Mouse (Mus musculus) embryonic facial prominence, embryonic 11.5 days (tissue): ENCODE measurements around the gene Meioc. TPM values are rescaled to one million over a fixed set of nuclear protein-coding genes. Genes with fewer than 3 reads are reported as not detected.

ENCODE experiments used
- ATAC-seq: fragments of 200-750 bp; cut with Nextera tagmentation; replicated peaks from 2 replicates; pipeline ENCODE4 v1.8.0; 2017; ENCODE audit warnings: low read depth; ENCODE audit not compliant: insufficient number of reproducible peaks, low FRiP score, low TSS enrichment
- DNase-seq: peaks from one replicate; pipeline ENCODE4 v3.0.0-alpha.2; 2015; ENCODE audit warnings: low spot score
- H3K27ac ChIP-seq: fragments of 300-500 bp; sonication (generic); replicated peaks from 2 replicates; pipeline ENCODE4 v1.5.1; 2014; ENCODE audit warnings: mild to moderate bottlenecking, low read depth, low read length, control low read depth
- H3K27me3 ChIP-seq: fragments of 300-500 bp; sonication (generic); 2 replicates; pipeline ENCODE4 v1.6.1; 2014; ENCODE audit warnings: mild to moderate bottlenecking, low read length, moderate library complexity, mixed read lengths; ENCODE audit not compliant: control insufficient read depth, insufficient read depth
- H3K36me3 ChIP-seq: fragments of 300-500 bp; sonication (generic); replicated peaks from 2 replicates; pipeline ENCODE4 v1.6.1; 2014; ENCODE audit warnings: low read depth, mild to moderate bottlenecking, low read length, moderate library complexity, mixed read lengths; ENCODE audit not compliant: control insufficient read depth, insufficient read depth
- H3K4me1 ChIP-seq: fragments of 300-500 bp; sonication (generic); 2 replicates; pipeline ENCODE4 v1.6.1; 2014; ENCODE audit warnings: low read length, mixed read lengths; ENCODE audit not compliant: control insufficient read depth, insufficient read depth
- H3K4me2 ChIP-seq: fragments of 300-500 bp; sonication (generic); 2 replicates; pipeline ENCODE4 v1.6.1; 2014; ENCODE audit warnings: low read depth, mild to moderate bottlenecking, control low read depth, low read length, moderate library complexity
- H3K4me3 ChIP-seq: fragments of 300-500 bp; sonication (generic); 2 replicates; pipeline ENCODE4 v1.5.1; 2014; ENCODE audit warnings: low read depth, low read length, control low read depth
- H3K9ac ChIP-seq: fragments of 300-500 bp; sonication (generic); replicated peaks from 2 replicates; pipeline ENCODE4 v1.6.1; 2014; ENCODE audit warnings: mild to moderate bottlenecking, control low read depth, low read length
- H3K9me3 ChIP-seq: fragments of 300-500 bp; sonication (generic); replicated peaks from 2 replicates; pipeline ENCODE4 v1.6.1; 2016; ENCODE audit warnings: mild to moderate bottlenecking, low read length, inconsistent platforms, mixed read lengths; ENCODE audit not compliant: control insufficient read depth
- WGBS: fragments of 180-500 bp; shearing (Covaris S2); extraction: QIAGEN DNeasy Blood & Tissue Kit; methylation state at CpG from one replicate; pipeline ENCODE4 v1.1.7; 2014; 5-methylcytosine and 5-hydroxymethylcytosine counted together
- polyA plus RNA-seq: library from polyadenylated mRNA; unstranded; fragments of >200 nt; fragmentation: Nextera tagmentation; extraction: Ambion mirVana; gene quantifications from 2 replicates; pipeline ENCODE4 v1.2.1, GENCODE M21; 2014

Gene Meioc
- polyA plus RNA-seq, 1 experiment from 2014 or later, result 1.3 TPM

DNA sequence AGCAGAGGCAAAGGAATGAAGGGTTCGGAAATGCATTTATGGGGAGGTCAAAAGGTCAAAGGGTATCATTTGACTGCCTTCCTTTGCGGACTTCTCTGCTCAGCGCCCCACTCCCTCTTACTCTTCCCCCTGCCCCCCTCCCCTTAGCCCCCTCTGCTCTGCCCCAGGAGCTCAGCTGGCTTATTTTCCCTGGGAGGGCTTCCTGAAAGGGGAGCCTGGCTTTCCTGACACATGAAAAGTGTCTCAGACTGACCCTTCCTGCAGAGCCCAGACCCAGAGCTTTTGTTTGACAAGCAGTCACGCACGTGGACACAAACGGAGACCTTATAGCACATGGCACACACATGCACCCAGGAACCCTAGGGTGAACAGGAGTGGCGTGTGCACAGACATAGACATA, 32.8 kb upstream of the Meioc start:
- H3K9ac ChIP-seq, result peak overlapping the region; percentile 36
- DNase-seq (peak; percentile 68), ATAC-seq (no peak)
- no peaks in the 10 kb centered on the region for H3K36me3 ChIP-seq
- H3K27ac ChIP-seq, result peak overlapping the region; percentile 82
- WGBS, result 8% methylated on average over 7 of the region's 7 CpGs
- H3K4me2 ChIP-seq, result peak overlapping the region; percentile 17; the same call in 1 of the 2 replicates
- H3K4me3 ChIP-seq, result no peak overlapping the region
- no peaks in the 10 kb centered on the region for H3K27me3 ChIP-seq
- H3K4me1 ChIP-seq, result peaks cover 15% of the 10 kb centered on the region
- H3K9me3 ChIP-seq, result no peaks in the 10 kb centered on the region

DNA sequence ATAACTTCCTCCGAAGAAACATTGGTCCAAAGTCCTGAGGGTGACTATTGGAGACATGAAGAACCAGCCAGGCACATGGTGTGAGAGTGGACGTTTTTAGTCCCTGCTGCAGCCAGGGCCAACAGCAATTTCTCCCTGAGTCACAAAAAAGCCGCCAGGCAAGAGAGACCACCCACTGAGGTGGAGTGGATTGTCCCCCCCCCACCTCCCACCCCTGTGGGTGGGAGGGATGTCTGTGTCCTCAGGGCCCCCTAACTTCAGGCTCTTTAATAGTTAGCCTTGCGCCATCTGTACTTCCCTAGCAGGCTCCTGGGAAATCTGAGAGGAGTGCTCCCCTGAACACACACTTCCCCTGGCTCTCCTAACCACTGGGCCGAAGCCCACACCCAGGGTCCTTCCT, 32.3 kb upstream of the Meioc start:
- H3K4me2 ChIP-seq, result peak overlapping the region; percentile 2

DNA sequence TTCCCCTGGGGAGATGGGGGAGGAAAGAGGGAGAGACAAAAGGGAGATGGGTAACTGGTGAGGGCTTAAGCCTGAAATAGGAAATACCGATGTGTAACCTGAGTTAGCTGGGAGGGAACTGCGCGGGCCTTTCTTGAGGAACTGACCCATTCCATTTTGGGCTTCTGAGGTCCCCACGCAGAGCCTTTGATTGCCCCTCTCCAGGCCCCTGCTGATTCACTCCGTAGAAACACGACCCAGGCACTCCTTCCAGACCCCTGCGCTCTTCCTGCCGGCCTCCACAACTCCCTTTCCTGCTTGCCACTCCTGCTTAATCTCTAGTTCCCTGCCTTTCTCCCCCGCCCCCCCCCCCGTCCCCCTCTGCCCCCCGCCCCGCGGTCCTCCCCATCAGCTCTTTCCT, 30.8 kb upstream of the Meioc start:
- Histone ChIP-seq H3K9ac (no peak overlapping the region; the same call in 1 of the 2 replicates), H3K27me3 (no peaks in the 10 kb centered on the region), H3K4me1 (peaks cover 13% of the 10 kb centered on the region), H3K27ac (peak overlapping the region; percentile 79), H3K36me3 (no peaks in the 10 kb centered on the region), H3K4me2 (peak overlapping the region; percentile 26), H3K9me3 (no peaks in the 10 kb centered on the region), H3K4me3 (no peak overlapping the region)
- ATAC-seq (no peak), DNase-seq (peak; percentile 67)
- WGBS, result 2% methylated on average over 10 of the region's 13 CpGs

More for the DNA sequence above, 32.3 kb upstream of the Meioc start:
- Histone ChIP-seq H3K4me3 (no peak overlapping the region), H3K27ac (peak overlapping the region; percentile 82), H3K9me3 (no peaks in the 10 kb centered on the region), H3K4me1 (peaks cover 15% of the 10 kb centered on the region), H3K27me3 (no peaks in the 10 kb centered on the region), H3K9ac (peak overlapping the region; percentile 36), H3K36me3 (no peaks in the 10 kb centered on the region)
- peak; percentile 62 for DNase-seq
- ATAC-seq, result no peak
- 12% methylated on average over 5 of the region's 5 CpGs for WGBS

DNA sequence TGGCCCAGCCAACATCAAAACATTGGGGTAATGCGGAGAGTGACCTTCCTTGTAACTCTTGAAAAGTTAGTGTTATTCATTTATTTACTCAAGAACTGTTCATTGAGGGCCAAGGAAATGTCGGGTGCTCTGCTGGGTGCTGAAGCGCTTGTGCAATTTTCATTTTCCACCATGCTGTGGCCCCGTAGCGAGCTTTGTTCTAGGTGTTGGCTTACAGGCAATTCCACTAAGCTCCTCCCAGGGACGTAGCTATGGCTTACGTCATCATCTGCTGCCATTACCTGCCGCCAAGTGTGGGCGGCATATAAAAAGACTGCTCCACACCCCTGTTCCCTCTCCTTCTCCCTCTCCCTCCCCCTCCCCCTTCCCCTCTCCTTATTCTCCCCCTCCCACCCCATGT, 30.1 kb upstream of the Meioc start:
- Histone ChIP-seq H3K4me3 (no peak overlapping the region), H3K4me1 (peaks cover 13% of the 10 kb centered on the region), H3K27me3 (no peaks in the 10 kb centered on the region), H3K9ac (no peak overlapping the region; the same call in 1 of the 2 replicates), H3K9me3 (no peaks in the 10 kb centered on the region), H3K27ac (peak overlapping the region; percentile 79), H3K4me2 (peak overlapping the region; percentile 26), H3K36me3 (no peaks in the 10 kb centered on the region)
- DNase-seq, result peak; percentile 77
- 13% methylated on average over 9 of the region's 9 CpGs for WGBS
- no peak for ATAC-seq

DNA sequence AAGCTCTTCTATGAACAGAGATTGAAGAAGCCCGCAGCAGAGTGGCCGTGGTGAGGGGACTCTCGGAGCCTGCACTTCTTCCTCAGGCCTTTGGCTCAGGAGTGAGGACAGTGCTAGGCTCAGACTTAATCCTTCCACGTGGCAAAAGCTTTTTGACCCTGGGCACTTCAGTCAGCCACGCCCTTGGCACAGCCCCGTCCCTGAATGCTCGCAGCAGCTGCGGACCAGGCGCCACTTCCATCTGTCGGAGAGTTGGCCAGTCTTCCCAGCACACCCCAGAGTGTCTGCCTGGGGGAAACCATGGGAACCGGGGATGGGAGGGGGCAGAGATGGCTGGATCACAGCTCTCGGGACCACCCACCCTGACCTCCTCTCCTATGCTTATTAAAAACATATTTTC, 26.6 kb upstream of the Meioc start:
- WGBS, result 28% methylated on average over 12 of the region's 12 CpGs
- peak; percentile 47; the same call in 1 of the 2 replicates for ATAC-seq
- no peaks in the 10 kb centered on the region for H3K36me3 ChIP-seq
- H3K4me2 ChIP-seq, result no peak overlapping the region
- H3K27ac ChIP-seq, result no peak overlapping the region
- H3K27me3 ChIP-seq, result no peaks in the 10 kb centered on the region
- no peak overlapping the region for H3K9ac ChIP-seq
- H3K4me3 ChIP-seq, result no peak overlapping the region
- peaks cover 5% of the 10 kb centered on the region for H3K4me1 ChIP-seq
- DNase-seq, result peak; percentile 70
- no peaks in the 10 kb centered on the region for H3K9me3 ChIP-seq

DNA sequence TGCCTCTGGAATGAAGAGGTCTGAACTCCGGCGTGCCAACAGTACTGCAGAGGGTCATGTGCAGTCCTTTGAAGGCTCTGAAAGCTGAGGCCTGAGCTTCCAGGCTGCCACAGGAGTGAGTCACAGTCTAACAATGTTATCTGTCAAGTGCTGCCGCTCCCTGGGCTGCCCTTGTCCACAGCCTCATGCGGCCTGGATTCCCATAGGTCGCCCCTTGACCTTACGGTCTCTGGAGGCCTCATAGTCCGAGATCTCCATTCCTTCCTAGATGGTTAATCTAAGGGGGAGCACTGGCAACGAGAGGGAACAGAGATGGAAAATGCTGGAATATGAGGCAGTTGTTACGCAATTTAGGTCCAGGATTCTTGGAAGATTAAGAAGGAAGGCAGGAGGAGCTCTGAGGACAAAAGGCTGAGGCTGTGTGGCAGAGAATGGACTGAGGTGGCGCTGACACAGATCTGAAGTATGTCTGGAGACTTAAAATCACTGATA, 19.6 kb upstream of the Meioc start:
- H3K27ac ChIP-seq, result no peak overlapping the region
- no peaks in the 10 kb centered on the region for H3K27me3 ChIP-seq
- WGBS, result 36% methylated on average over 10 of the region's 10 CpGs
- no peak overlapping the region for H3K4me3 ChIP-seq
- H3K4me1 ChIP-seq, result peaks cover under 1% of the 10 kb centered on the region; the same call in 1 of the 2 replicates
- ATAC-seq (0 out of 2 replicates have a peak, but pooled peaks have one; percentile 14), DNase-seq (no peak)
- H3K36me3 ChIP-seq, result no peaks in the 10 kb centered on the region
- no peak overlapping the region for H3K4me2 ChIP-seq
- no peaks in the 10 kb centered on the region for H3K9me3 ChIP-seq
- H3K9ac ChIP-seq, result no peak overlapping the region

DNA sequence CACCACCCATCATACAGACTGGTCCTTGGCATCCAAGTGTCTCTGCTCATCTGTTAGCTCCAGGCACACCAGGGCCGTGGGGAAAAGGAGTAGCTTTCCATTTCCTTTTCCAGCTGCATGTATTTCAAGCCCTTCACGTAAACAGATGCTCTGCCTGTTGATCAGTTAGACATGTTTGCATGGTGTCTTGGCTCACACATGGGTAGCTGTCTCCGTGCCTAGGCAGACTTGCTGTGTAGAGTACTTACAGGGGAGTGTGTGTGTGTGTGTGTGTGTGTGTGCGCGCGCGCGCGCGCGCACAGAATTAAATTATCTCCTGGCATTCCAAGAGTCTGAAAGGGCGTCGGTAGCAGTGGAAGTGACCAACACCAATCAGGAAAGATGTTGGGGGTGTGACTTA, 17.3 kb upstream of the Meioc start:
- Histone ChIP-seq H3K27ac (no peak overlapping the region), H3K36me3 (no peaks in the 10 kb centered on the region), H3K9me3 (no peaks in the 10 kb centered on the region), H3K4me2 (no peak overlapping the region), H3K4me3 (no peak overlapping the region), H3K27me3 (no peaks in the 10 kb centered on the region), H3K4me1 (no peaks in the 10 kb centered on the region), H3K9ac (no peak overlapping the region)
- 79% methylated on average over 13 of the region's 13 CpGs for WGBS
- no peak for ATAC-seq
- DNase-seq, result no peak

DNA sequence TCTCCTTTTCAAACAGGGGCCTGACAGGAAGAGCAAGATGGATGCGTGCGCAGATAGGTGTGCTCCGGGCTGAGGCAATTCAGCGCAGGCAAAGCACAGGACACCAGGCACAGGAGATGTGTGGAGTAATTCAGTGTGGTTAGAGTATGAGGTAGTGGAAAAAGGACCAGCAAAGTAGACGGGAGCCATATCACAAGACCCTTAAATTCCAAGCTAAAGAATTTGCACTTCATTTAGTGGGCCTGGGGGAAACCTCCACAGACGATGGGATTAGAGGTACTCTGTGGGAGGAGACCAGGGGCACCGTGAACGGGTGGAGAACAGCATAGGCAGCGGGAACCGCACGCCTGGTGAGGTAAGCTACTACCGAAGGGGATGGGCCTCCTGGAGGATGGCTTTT, 15.6 kb upstream of the Meioc start:
- H3K27ac ChIP-seq, result no peak overlapping the region
- ATAC-seq, result no peak
- H3K4me1 ChIP-seq, result no peaks in the 10 kb centered on the region
- no peaks in the 10 kb centered on the region for H3K9me3 ChIP-seq
- H3K36me3 ChIP-seq, result no peaks in the 10 kb centered on the region
- no peak overlapping the region for H3K9ac ChIP-seq
- DNase-seq, result no peak
- H3K27me3 ChIP-seq, result no peaks in the 10 kb centered on the region
- WGBS, result 77% methylated on average over 12 of the region's 12 CpGs
- H3K4me2 ChIP-seq, result no peak overlapping the region
- H3K4me3 ChIP-seq, result no peak overlapping the region
